Mouse (Mus musculus) cerebellum, adult 11 months (tissue): ENCODE measurements around the gene Acads.

Source experiments
- DNase-seq: peaks from one replicate; pipeline ENCODE4 v3.0.0; 2022

The Acads gene

GRCm38 (mm10) chr5:115070457-115070856, 48.7 kb downstream of the Acads start:
- no peak for DNase-seq

- DNase-seq = no peak
These were observed 49.5 kb downstream of the Acads start for GRCm38 (mm10) chr5:115069611-115070010.

GRCm38 (mm10) chr5:115068671-115069421, 50.3 kb downstream of the Acads start:
- DNase-seq = no peak

GRCm38 (mm10) chr5:115066245-115066644, 52.9 kb downstream of the Acads start:
- no peak for DNase-seq

DNA sequence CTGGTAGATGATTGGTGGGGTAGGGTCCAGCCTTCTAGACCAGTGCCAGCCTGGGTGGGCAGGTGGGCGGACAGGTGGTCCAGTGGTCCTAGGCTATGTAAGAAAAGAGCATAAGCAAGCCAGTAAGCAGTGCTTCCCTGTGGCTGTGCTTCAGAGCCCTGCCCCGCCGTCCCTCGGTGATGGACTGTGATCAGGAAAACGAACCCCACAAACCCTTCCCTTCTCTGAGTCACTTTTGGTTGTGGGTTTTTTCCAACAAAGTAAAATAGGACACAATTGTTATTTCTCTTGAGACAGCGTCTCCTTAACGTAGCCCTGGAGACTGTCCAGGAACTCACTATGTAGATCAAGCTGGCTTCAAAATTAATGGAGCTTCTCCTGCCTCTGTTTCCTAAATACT, 55.8 kb downstream of the Acads start:
- no peak for DNase-seq

DNA sequence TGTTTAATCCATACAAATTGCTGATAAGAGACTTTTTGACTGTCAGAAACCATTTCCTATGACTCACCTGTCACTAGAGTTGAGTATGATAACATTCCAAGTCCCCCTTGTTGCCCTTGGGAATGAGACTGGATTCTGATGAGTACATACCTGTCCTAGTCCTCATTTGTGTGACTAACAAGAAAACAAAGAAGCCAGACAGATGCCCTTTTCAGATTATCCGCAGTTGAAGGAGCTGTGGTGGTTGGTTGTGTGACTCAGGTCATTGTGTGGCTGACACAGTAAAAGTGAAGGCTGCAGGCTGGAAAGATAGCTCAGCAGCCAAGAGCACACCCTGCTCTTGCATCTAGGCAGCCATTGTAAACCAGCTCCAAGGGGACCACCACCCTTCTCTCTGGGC, 56.6 kb downstream of the Acads start:
- DNase-seq = no peak

DNA sequence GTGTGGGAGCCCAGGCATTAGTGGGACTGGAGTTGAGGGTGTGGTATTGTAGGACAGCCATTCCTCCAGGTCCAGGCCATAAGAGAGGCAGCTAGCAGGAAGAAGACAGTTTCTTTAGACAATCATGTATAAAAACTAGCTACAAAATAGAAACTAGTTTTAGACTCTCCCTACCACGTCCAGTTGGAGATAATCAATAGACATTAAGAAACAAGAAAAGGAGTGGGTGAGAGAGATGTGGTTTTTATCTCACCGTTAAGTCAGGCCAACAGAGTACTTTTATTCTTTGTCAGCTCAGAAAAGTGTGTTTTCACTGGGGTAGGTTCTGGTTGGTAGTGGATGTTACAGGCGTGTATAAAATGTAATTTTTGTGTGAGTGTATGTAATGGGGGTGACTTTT, 58.2 kb downstream of the Acads start:
- no peak for DNase-seq
